Mouse (Mus musculus): ENCODE results near the gene Mecr. TPM values are rescaled to one million over a fixed set of nuclear protein-coding genes. Genes with fewer than 3 reads are reported as not detected.
"Not testable (repeated sequence)": the region's sequence is repeated elsewhere in the genome, so short reads cannot be mapped to it uniquely, and the experiment has no call there.

Gene Mecr
- polyA plus RNA-seq (2016; fragmentation: Nextera tagmentation; extraction: Ambion mirVana) = 45.9 and 52.5 TPM in 2 replicates

GRCm38 (mm10) chr4:131843290-131843743 is at the start of gene Mecr:
TSS of gene Mecr (plus strand) at chr4:131843470.
- Histone ChIP-seq H3K9me3 (no peaks in the 10 kb centered on the region), H3K4me3 (peak within 1 kb of the TSS; percentile 99), H3K36me3 (0 out of 2 replicates have a peak, but pooled peaks cover 2% of the 10 kb centered on the region), H3K27me3 (ENCODE audit: insufficient read depth, poor library complexity, severe bottlenecking) (peaks cover 24% of the 10 kb centered on the region; the same call in 1 of the 2 replicates), H3K4me1 (peaks cover 21% of the 10 kb centered on the region), H3K27ac (peak within 1 kb of the TSS; percentile 89)
- WGBS = under 1% methylated on average over 37 of the region's 37 CpGs
- DNase-seq (ENCODE audit: low spot score) = peak; percentile 96

- H3K4me3 ChIP-seq = no peak overlapping the region
- H3K4me1 ChIP-seq = peaks cover 20% of the 10 kb centered on the region
- H3K27me3 ChIP-seq (ENCODE audit: insufficient read depth, poor library complexity, severe bottlenecking) = peaks cover 30% of the 10 kb centered on the region
- no peak for DNase-seq (ENCODE audit: low spot score)
- no peaks in the 10 kb centered on the region for H3K36me3 ChIP-seq
- WGBS = 73% methylated on average over 14 of the region's 14 CpGs
- no peaks in the 10 kb centered on the region for H3K9me3 ChIP-seq
- H3K27ac ChIP-seq = no peak overlapping the region
These were observed 46.8 kb upstream of the Mecr start for GRCm38 (mm10) chr4:131796312-131797080.

GRCm38 (mm10) chr4:131797483-131797882 is 45.8 kb upstream of the Mecr start:
- Histone ChIP-seq H3K27ac (no peak overlapping the region), H3K4me1 (peaks cover 20% of the 10 kb centered on the region), H3K27me3 (ENCODE audit: insufficient read depth, poor library complexity, severe bottlenecking) (peaks cover 30% of the 10 kb centered on the region), H3K9me3 (no peaks in the 10 kb centered on the region), H3K4me3 (no peak overlapping the region), H3K36me3 (no peaks in the 10 kb centered on the region)
- 78% methylated on average over 7 of the region's 7 CpGs for WGBS
- no peak for DNase-seq (ENCODE audit: low spot score)

GRCm38 (mm10) chr4:131797920-131798319 is 45.4 kb upstream of the Mecr start:
- no peak for DNase-seq (ENCODE audit: low spot score)
- Histone ChIP-seq H3K27ac (no peak overlapping the region), H3K9me3 (no peaks in the 10 kb centered on the region), H3K4me1 (peaks cover 20% of the 10 kb centered on the region), H3K36me3 (no peaks in the 10 kb centered on the region), H3K4me3 (no peak overlapping the region), H3K27me3 (ENCODE audit: insufficient read depth, poor library complexity, severe bottlenecking) (peaks cover 30% of the 10 kb centered on the region)
- WGBS = 73% methylated on average over 12 of the region's 12 CpGs

- H3K4me1 ChIP-seq = peaks cover 28% of the 10 kb centered on the region
- H3K4me3 ChIP-seq = no peak overlapping the region
- DNase-seq (ENCODE audit: low spot score) = no peak
- no peak overlapping the region for H3K27ac ChIP-seq
- no peaks in the 10 kb centered on the region for H3K9me3 ChIP-seq
- no peaks in the 10 kb centered on the region for H3K36me3 ChIP-seq
- WGBS = 32% methylated on average over 4 of the region's 4 CpGs
- H3K27me3 ChIP-seq (ENCODE audit: insufficient read depth, poor library complexity, severe bottlenecking) = peaks cover 23% of the 10 kb centered on the region
These were observed 44.3 kb upstream of the Mecr start for GRCm38 (mm10) chr4:131798968-131799367.

- Histone ChIP-seq H3K27ac (no peak overlapping the region), H3K36me3 (no peaks in the 10 kb centered on the region), H3K9me3 (no peaks in the 10 kb centered on the region), H3K4me1 (peaks cover 17% of the 10 kb centered on the region), H3K27me3 (ENCODE audit: insufficient read depth, poor library complexity, severe bottlenecking) (peaks cover 7% of the 10 kb centered on the region), H3K4me3 (no peak overlapping the region)
- DNase-seq (ENCODE audit: low spot score) = no peak
- 70% methylated on average over 9 of the region's 9 CpGs for WGBS
These were observed 39.4 kb upstream of the Mecr start for GRCm38 (mm10) chr4:131803846-131804245.

- H3K4me1 ChIP-seq = peaks cover 10% of the 10 kb centered on the region
- not testable (repeated sequence) for H3K4me3 ChIP-seq; H3K27ac ChIP-seq; H3K36me3 ChIP-seq; H3K9me3 ChIP-seq; DNase-seq (ENCODE audit: low spot score); H3K27me3 ChIP-seq (ENCODE audit: insufficient read depth, poor library complexity, severe bottlenecking)
- WGBS = 91% methylated on average over 4 of the region's 6 CpGs
These were observed 38.5 kb upstream of the Mecr start for GRCm38 (mm10) chr4:131804732-131805131.

GRCm38 (mm10) chr4:131805255-131805654 is 38.0 kb upstream of the Mecr start:
- H3K4me1 ChIP-seq = peaks cover 10% of the 10 kb centered on the region
- H3K9me3 ChIP-seq = no peaks in the 10 kb centered on the region
- H3K27ac ChIP-seq = no peak overlapping the region
- H3K4me3 ChIP-seq = no peak overlapping the region
- H3K36me3 ChIP-seq = no peaks in the 10 kb centered on the region
- H3K27me3 ChIP-seq (ENCODE audit: insufficient read depth, poor library complexity, severe bottlenecking) = no peaks in the 10 kb centered on the region; the same call in 1 of the 2 replicates
- DNase-seq (ENCODE audit: low spot score) = no peak
- WGBS = 76% methylated on average over 3 of the region's 3 CpGs

GRCm38 (mm10) chr4:131812458-131812857 is 30.8 kb upstream of the Mecr start:
- no peak overlapping the region for H3K27ac ChIP-seq
- WGBS = 86% methylated on average over 11 of the region's 11 CpGs
- H3K9me3 ChIP-seq = no peaks in the 10 kb centered on the region
- H3K4me1 ChIP-seq = no peaks in the 10 kb centered on the region; the same call in 1 of the 2 replicates
- no peaks in the 10 kb centered on the region for H3K36me3 ChIP-seq
- no peak for DNase-seq (ENCODE audit: low spot score)
- no peaks in the 10 kb centered on the region; the same call in 1 of the 2 replicates for H3K27me3 ChIP-seq (ENCODE audit: insufficient read depth, poor library complexity, severe bottlenecking)
- no peak overlapping the region for H3K4me3 ChIP-seq

GRCm38 (mm10) chr4:131813798-131814197 is 29.5 kb upstream of the Mecr start:
- WGBS = 81% methylated on average over 7 of the region's 7 CpGs
- Histone ChIP-seq H3K4me3 (no peak overlapping the region), H3K9me3 (no peaks in the 10 kb centered on the region)

GRCm38 (mm10) chr4:131814869-131815268 is 28.4 kb upstream of the Mecr start:
- no peaks in the 10 kb centered on the region for H3K9me3 ChIP-seq
- no peak for DNase-seq (ENCODE audit: low spot score)
- no peak overlapping the region for H3K27ac ChIP-seq
- peaks cover 10% of the 10 kb centered on the region for H3K4me1 ChIP-seq
- H3K36me3 ChIP-seq = no peaks in the 10 kb centered on the region
- WGBS = 75% methylated on average over 10 of the region's 10 CpGs
- no peak overlapping the region for H3K4me3 ChIP-seq
- peaks cover 17% of the 10 kb centered on the region for H3K27me3 ChIP-seq (ENCODE audit: insufficient read depth, poor library complexity, severe bottlenecking)

More at GRCm38 (mm10) chr4:131813798-131814197, 29.5 kb upstream of the Mecr start:
- Histone ChIP-seq H3K27ac (no peak overlapping the region), H3K27me3 (ENCODE audit: insufficient read depth, poor library complexity, severe bottlenecking) (peaks cover 6% of the 10 kb centered on the region; the same call in 1 of the 2 replicates), H3K4me1 (peaks cover 3% of the 10 kb centered on the region), H3K36me3 (no peaks in the 10 kb centered on the region)
- no peak for DNase-seq (ENCODE audit: low spot score)

GRCm38 (mm10) chr4:131815774-131816173 is 27.5 kb upstream of the Mecr start:
- peaks cover 26% of the 10 kb centered on the region for H3K27me3 ChIP-seq (ENCODE audit: insufficient read depth, poor library complexity, severe bottlenecking)
- peaks cover 15% of the 10 kb centered on the region for H3K4me1 ChIP-seq
- H3K4me3 ChIP-seq = no peak overlapping the region
- H3K36me3 ChIP-seq = no peaks in the 10 kb centered on the region
- DNase-seq (ENCODE audit: low spot score) = no peak
- no peaks in the 10 kb centered on the region for H3K9me3 ChIP-seq
- no peak overlapping the region for H3K27ac ChIP-seq
- WGBS = 75% methylated on average over 10 of the region's 10 CpGs

GRCm38 (mm10) chr4:131818926-131819325 is 24.3 kb upstream of the Mecr start:
- Histone ChIP-seq H3K4me3 (peak overlapping the region; percentile 13; the same call in 1 of the 2 replicates), H3K36me3 (no peaks in the 10 kb centered on the region), H3K27ac (no peak overlapping the region), H3K9me3 (no peaks in the 10 kb centered on the region), H3K27me3 (ENCODE audit: insufficient read depth, poor library complexity, severe bottlenecking) (peaks cover 47% of the 10 kb centered on the region), H3K4me1 (peaks cover 25% of the 10 kb centered on the region)
- 43% methylated on average over 23 of the region's 23 CpGs for WGBS
- DNase-seq (ENCODE audit: low spot score) = no peak

All from heart, embryonic 10.5 days (tissue).